Mouse (Mus musculus): ENCODE results near the gene G430095P16Rik.

Gene G430095P16Rik

GRCm38 (mm10) chr8:84722530-84722849, 317 bp upstream of the G430095P16Rik start:
- no peak for DNase-seq (ENCODE audit: low read depth)

- DNase-seq (ENCODE audit: low read depth): no peak
Observed at GRCm38 (mm10) chr8:84723571-84723900, 729 bp downstream of the G430095P16Rik start.

- DNase-seq (ENCODE audit: low read depth): no peak
Observed at GRCm38 (mm10) chr8:84724683-84725082, 1.9 kb downstream of the G430095P16Rik start.

- no peak for DNase-seq (ENCODE audit: low read depth)
Observed at GRCm38 (mm10) chr8:84725246-84725940, 2.6 kb downstream of the G430095P16Rik start.

GRCm38 (mm10) chr8:84725941-84726259, 3.1 kb downstream of the G430095P16Rik start:
- DNase-seq (ENCODE audit: low read depth): no peak

GRCm38 (mm10) chr8:84728474-84728873, 5.7 kb downstream of the G430095P16Rik start:
- DNase-seq (ENCODE audit: low read depth): no peak

GRCm38 (mm10) chr8:84729921-84730362, 7.1 kb downstream of the G430095P16Rik start:
- DNase-seq (ENCODE audit: low read depth): no peak

GRCm38 (mm10) chr8:84730541-84731370, 7.9 kb downstream of the G430095P16Rik start:
- DNase-seq (ENCODE audit: low read depth): no peak

- DNase-seq (ENCODE audit: low read depth): no peak
Observed at GRCm38 (mm10) chr8:84731371-84732177, 8.8 kb downstream of the G430095P16Rik start.

- no peak for DNase-seq (ENCODE audit: low read depth)
Observed at GRCm38 (mm10) chr8:84732545-84732944, 9.7 kb downstream of the G430095P16Rik start.

GRCm38 (mm10) chr8:84732996-84733395, 10.2 kb downstream of the G430095P16Rik start:
- no peak for DNase-seq (ENCODE audit: low read depth)

- DNase-seq (ENCODE audit: low read depth): no peak
Observed at GRCm38 (mm10) chr8:84733959-84734358, 11.2 kb downstream of the G430095P16Rik start.

GRCm38 (mm10) chr8:84734680-84735079, 11.9 kb downstream of the G430095P16Rik start:
- DNase-seq (ENCODE audit: low read depth): no peak

- no peak for DNase-seq (ENCODE audit: low read depth)
Observed at GRCm38 (mm10) chr8:84735597-84735996, 12.8 kb downstream of the G430095P16Rik start.

GRCm38 (mm10) chr8:84736521-84736920, 13.7 kb downstream of the G430095P16Rik start:
- no peak for DNase-seq (ENCODE audit: low read depth)

- DNase-seq (ENCODE audit: low read depth): peak; percentile 85
Observed at GRCm38 (mm10) chr8:84737608-84738007, 14.8 kb downstream of the G430095P16Rik start.

GRCm38 (mm10) chr8:84738266-84738665, 15.5 kb downstream of the G430095P16Rik start:
- no peak for DNase-seq (ENCODE audit: low read depth)

- DNase-seq (ENCODE audit: low read depth): no peak
Observed at GRCm38 (mm10) chr8:84738715-84739400, 16.1 kb downstream of the G430095P16Rik start.

- DNase-seq (ENCODE audit: low read depth): no peak
Observed at GRCm38 (mm10) chr8:84739401-84739742, 16.6 kb downstream of the G430095P16Rik start.

GRCm38 (mm10) chr8:84740895-84741843, 18.4 kb downstream of the G430095P16Rik start:
- DNase-seq (ENCODE audit: low read depth): no peak
